Mouse (Mus musculus) CH12.LX (cell line): ENCODE results near the gene Atp10a.

Source experiments
- CTCF ChIP-seq, 2 experiments: IDR thresholded peaks in 1 of 2; conservative IDR thresholded peaks in 1 of 2; 2 replicates each; pipeline ENCODE4 v1.5.1; 2011 to 2012; ENCODE audit warnings: low read depth in 2 of 2, low read length in 2 of 2, improper control_type of control experiment in 1 of 2, inconsistent platforms in 1 of 2, mild to moderate bottlenecking in 1 of 2, moderate library complexity in 1 of 2
- E2F4 ChIP-seq: IDR thresholded peaks from 2 replicates; pipeline ENCODE4 v1.6.1; 2011; ENCODE audit warnings: low read depth, low read length, improper control_type of control experiment; ENCODE audit not compliant: insufficient replicate concordance
- NELFE ChIP-seq: IDR thresholded peaks from 2 replicates; pipeline ENCODE4 v1.6.1; 2011; ENCODE audit warnings: low read depth, low read length, improper control_type of control experiment
- SMC3 ChIP-seq: IDR thresholded peaks from 2 replicates; pipeline ENCODE4 v1.6.1; 2011; ENCODE audit warnings: low read depth, low read length, improper control_type of control experiment

DNA sequence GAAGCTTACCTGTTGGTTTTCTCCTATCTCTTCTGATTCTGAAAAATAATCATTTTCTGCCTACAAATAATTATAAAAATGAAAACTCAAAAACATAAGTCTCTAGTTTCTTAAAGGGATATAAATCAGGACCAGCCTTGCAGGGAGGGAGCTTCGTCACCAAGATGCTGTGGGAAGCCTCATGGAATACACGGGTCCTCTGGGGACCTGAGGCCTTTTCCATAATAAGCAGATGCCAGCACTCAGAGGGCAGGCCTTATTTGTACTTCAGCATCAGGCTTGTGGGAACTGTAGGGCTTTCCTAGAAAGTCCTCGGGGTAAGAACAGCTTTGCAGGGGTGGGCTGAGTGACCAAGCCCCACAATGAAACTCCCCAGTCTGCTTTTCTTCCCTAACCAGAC, 20.1 kb downstream of the Atp10a start:
- TF ChIP-seq E2F4 (no peak), NELFE (no peak), SMC3 (no peak), CTCF (conservative IDR thresholded peaks at IDR 0.05 in 1 of 2, IDR thresholded peaks at IDR 0.05 in 1 of 2; ENCODE audit: low read depth in 2 of 2, low read length in 2 of 2) (no peak)
